Mouse (Mus musculus) heart, adult 2 months (tissue): ENCODE measurements around the gene Arhgdia. TPM values are rescaled to one million over a fixed set of nuclear protein-coding genes. Genes with fewer than 3 reads are reported as not detected.
"Not testable (repeated sequence)": the region's sequence is repeated elsewhere in the genome, so short reads cannot be mapped to it uniquely, and the experiment has no call there.

Experiments
- DNase-seq, 2 experiments: peaks; one replicate each; pipeline ENCODE4 v3.0.0; 2021
- H3K27ac ChIP-seq: fragments of 200-600 bp; 2 replicates; pipeline ENCODE4 v1.8.1; 2022
- H3K27me3 ChIP-seq: fragments of 200-500 bp; 2 replicates; pipeline ENCODE4 v1.6.1; 2012; ENCODE audit warnings: mild to moderate bottlenecking, low read length, inconsistent platforms, mixed read lengths; ENCODE audit not compliant: control insufficient read depth, insufficient read depth
- H3K36me3 ChIP-seq: fragments of 200-500 bp; 2 replicates; pipeline ENCODE4 v1.6.1; 2012; ENCODE audit warnings: low read length, inconsistent platforms; ENCODE audit not compliant: control insufficient read depth, insufficient read depth
- H3K4me1 ChIP-seq: fragments of 200-500 bp; 2 replicates; pipeline ENCODE4 v1.6.1; 2011; ENCODE audit warnings: low read length; ENCODE audit not compliant: control insufficient read depth, insufficient read depth
- H3K4me3 ChIP-seq: fragments of 200-600 bp; 2 replicates; pipeline ENCODE4 v1.8.1; 2022
- H3K79me2 ChIP-seq: fragments of 200-500 bp; replicated peaks from 2 replicates; pipeline ENCODE4 v1.6.1; 2012; ENCODE audit warnings: mild to moderate bottlenecking, inconsistent platforms, low read length, moderate library complexity, mixed read lengths; ENCODE audit not compliant: control insufficient read depth, insufficient read depth
- H3K9ac ChIP-seq: fragments of 200-500 bp; 2 replicates; pipeline ENCODE4 v1.6.1; 2012; ENCODE audit warnings: low read depth, mild to moderate bottlenecking, control low read depth, inconsistent platforms, low read length, mixed read lengths
- CTCF ChIP-seq: fragments of 200-600 bp; IDR thresholded peaks from 2 replicates; pipeline ENCODE4 v1.8.1; 2022; ENCODE audit warnings: antibody characterized with exemption, mild to moderate bottlenecking, moderate library complexity
- EP300 ChIP-seq: fragments of 200-500 bp; IDR thresholded peaks from 2 replicates; pipeline ENCODE4 v1.6.1; 2011; ENCODE audit warnings: low read depth, low read length, control low read depth; ENCODE audit not compliant: insufficient read depth
- POLR2A ChIP-seq: fragments of 200-500 bp; IDR thresholded peaks from 2 replicates; pipeline ENCODE4 v1.6.1; 2011; ENCODE audit warnings: mild to moderate bottlenecking, low read depth, low read length, control low read depth; ENCODE audit not compliant: insufficient read depth
- WGBS: fragments of 180-500 bp; shearing (Covaris S2); methylation state at CpG from one replicate; pipeline ENCODE4 v1.1.7; 2018; 5-methylcytosine and 5-hydroxymethylcytosine counted together
- intact Hi-C: fragments of 180-260 bp; cut with DNase I; formaldehyde crosslinking; loops from one replicate; pipeline ENCODE4 v1.15.1; 2025
- polyA plus RNA-seq: library from polyadenylated mRNA; depleted of rRNA; stranded (reverse); fragments of >200 nt; gene quantifications from 2 replicates; pipeline ENCODE4 v1.2.3, GENCODE M21; 2012
- total RNA-seq, 2 experiments: library from RNA; stranded (reverse); gene quantifications; 2 replicates each; pipeline ENCODE4 v1.2.3; 2021

Arhgdia gene
- total and polyA plus RNA-seq, 3 experiments = 139 to 257 (median 144) TPM

GRCm38 (mm10) chr11:120598990-120599549 is 17.6 kb upstream of the Arhgdia start:
- intact Hi-C loops = no loop called here
- peaks cover 7% of the 10 kb centered on the region for H3K4me1 ChIP-seq
- H3K36me3 ChIP-seq = no peaks in the 10 kb centered on the region; the same call in 1 of the 2 replicates
- H3K27ac ChIP-seq = peak overlapping the region; percentile 77
- H3K4me3 ChIP-seq = peak overlapping the region; percentile 85
- no peak for DNase-seq
- peak overlapping the region; percentile 81 for H3K9ac ChIP-seq
- WGBS = 41% methylated on average over 17 of the region's 17 CpGs
- peaks cover 3% of the 10 kb centered on the region for H3K79me2 ChIP-seq
- TF ChIP-seq POLR2A (no peak), CTCF (no peak), EP300 (no peak)
- no peaks in the 10 kb centered on the region for H3K27me3 ChIP-seq

DNA sequence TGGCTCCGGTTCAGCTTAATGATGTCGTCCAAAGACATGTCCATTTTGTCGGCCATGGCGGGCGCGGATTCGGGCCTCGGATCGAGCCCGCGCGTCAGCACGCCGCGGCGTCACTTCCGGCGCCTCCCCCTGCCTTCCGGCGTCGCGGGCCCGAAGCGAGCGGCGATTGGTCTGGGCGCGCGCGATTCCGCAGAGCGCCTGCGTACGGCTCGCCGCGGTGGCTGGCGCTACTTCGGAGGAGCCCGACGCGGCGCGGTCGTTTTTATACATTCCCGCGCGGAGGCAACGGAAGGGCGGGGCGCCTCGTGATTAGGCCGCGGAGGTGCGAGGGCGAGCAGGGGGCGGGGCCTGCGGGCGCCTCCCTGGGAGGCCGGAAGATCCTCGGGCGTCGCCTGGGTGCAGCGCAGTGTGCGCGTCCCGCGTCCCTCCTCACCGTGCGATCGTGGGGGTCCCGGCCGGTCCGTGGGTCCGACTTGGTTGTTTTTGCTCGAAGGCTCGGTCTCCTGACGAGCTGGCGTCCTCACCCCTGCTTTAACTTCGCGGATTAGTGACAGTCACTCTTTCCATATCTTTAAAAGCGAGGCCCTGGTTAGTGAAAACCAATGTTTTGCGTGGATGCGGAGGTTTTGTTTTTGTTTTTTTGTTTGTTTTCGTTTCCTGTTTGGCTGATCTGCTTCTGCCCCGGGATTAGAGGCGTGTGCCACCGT is 17.0 kb upstream of the Arhgdia start, which contains the start of the genes Alyref and Anapc11:
TSS of gene Alyref (minus strand) at position 83 of the 707 bp plus-strand sequence.
TSS of gene Anapc11 (plus strand) at position 139 of the 707 bp plus-strand sequence.
- H3K27ac ChIP-seq = peak within 1 kb of the TSS; percentile 77
- peak within 1 kb of the TSS; percentile 85 for H3K4me3 ChIP-seq
- peaks cover 3% of the 10 kb centered on the region for H3K79me2 ChIP-seq
- DNase-seq = peak; percentile 96 to 97
- H3K9ac ChIP-seq = peak within 1 kb of the TSS; percentile 84
- H3K36me3 ChIP-seq = no peaks in the 10 kb centered on the region; the same call in 1 of the 2 replicates
- under 1% methylated on average over 88 of the region's 88 CpGs for WGBS
- intact Hi-C loops = no loop called here
- H3K4me1 ChIP-seq = peaks cover 7% of the 10 kb centered on the region
- TF ChIP-seq POLR2A (peak; percentile 53), CTCF (peak; percentile 26), EP300 (no peak)
- no peaks in the 10 kb centered on the region for H3K27me3 ChIP-seq

DNA sequence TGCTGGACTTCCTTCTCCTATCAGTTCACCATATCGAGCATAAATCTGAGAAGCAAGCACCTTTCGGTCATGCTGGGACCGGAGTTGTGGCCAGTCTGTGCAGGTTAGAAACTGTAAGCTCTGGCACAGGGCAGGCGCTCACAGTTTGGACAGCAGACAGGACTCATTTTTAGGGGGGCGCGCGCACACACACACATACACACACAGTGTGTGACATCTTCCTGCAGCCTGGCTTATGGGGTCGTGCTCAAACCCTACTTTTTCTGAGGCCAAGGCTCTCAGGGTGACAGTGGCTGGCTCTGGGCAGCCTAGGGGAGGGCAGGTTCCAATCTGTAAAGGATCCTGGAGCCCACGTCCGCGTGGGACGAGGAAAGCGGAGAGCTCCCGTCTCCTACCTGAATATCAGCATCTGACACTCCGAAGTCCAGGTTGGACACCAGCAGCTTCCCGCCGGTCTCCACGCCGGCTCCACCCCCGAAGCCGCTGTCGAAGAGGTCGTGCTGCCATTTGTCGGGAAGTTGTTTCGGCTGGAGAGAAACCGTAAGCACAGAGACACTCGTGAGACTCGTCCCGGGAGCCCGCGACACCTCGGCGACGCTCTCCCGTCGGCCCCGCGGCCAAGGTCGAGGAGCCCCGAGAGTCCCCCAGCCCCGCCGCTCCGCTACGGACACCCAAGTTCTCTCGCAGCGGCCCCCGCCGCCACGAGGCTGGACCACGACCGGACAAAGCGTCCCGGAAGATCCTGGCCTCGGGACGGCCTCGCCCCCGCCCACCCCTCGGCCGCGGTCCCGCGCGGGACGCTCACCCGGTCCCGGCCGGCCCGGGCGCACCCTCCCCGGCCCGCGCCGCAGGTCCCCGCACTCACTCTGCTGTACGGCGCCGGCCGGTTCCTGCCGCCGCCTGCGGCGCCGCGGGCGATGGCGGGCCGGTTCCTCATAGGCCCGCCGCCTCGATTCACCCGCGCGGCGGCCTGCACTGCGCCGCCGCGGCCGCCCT is 16.1 kb upstream of the Arhgdia start:
- DNase-seq = no peak

GRCm38 (mm10) chr11:120588531-120588930 is 7.1 kb upstream of the Arhgdia start:
- Histone ChIP-seq H3K9ac (no peak overlapping the region), H3K27me3 (no peaks in the 10 kb centered on the region), H3K79me2 (no peaks in the 10 kb centered on the region), H3K4me3 (no peak overlapping the region), H3K27ac (no peak overlapping the region), H3K36me3 (no peaks in the 10 kb centered on the region; the same call in none of the 2 replicates), H3K4me1 (no peaks in the 10 kb centered on the region)
- DNase-seq = no peak
- no peak for TF ChIP-seq EP300
- no peak for TF ChIP-seq POLR2A
- TF ChIP-seq CTCF = no peak
- intact Hi-C loops = no loop called here
- 61% methylated on average over 6 of the region's 6 CpGs for WGBS

More for the DNA sequence above, 16.1 kb upstream of the Arhgdia start:
- no peaks in the 10 kb centered on the region; the same call in none of the 2 replicates for H3K36me3 ChIP-seq
- H3K27ac ChIP-seq = peak overlapping the region; percentile 77
- peaks cover 3% of the 10 kb centered on the region for H3K79me2 ChIP-seq
- TF ChIP-seq CTCF = no peak
- no peak for TF ChIP-seq POLR2A
- no peak for TF ChIP-seq EP300
- peak overlapping the region; percentile 85 for H3K4me3 ChIP-seq
- H3K4me1 ChIP-seq = peaks cover 7% of the 10 kb centered on the region
- peak overlapping the region; percentile 84 for H3K9ac ChIP-seq
- intact Hi-C loops = no loop called here
- 3% methylated on average over 96 of the region's 99 CpGs for WGBS
- no peaks in the 10 kb centered on the region for H3K27me3 ChIP-seq

- no peak for DNase-seq
- H3K4me1 ChIP-seq = peaks cover 7% of the 10 kb centered on the region
- no peak overlapping the region for H3K9ac ChIP-seq
- H3K4me3 ChIP-seq = no peak overlapping the region
- 97% methylated on average over 1 of the region's 1 CpGs for WGBS
- no peak for TF ChIP-seq POLR2A
- no peak for TF ChIP-seq CTCF
- no peak for TF ChIP-seq EP300
- intact Hi-C loops = loop anchor here (2.0 to 5.0 kb wide), 3 partner anchors 29 to 128 kb away; partner anchors contain the start of genes Cenpx, Lrrc45 and Mcrip1
- H3K27ac ChIP-seq = no peak overlapping the region
- H3K27me3 ChIP-seq = no peaks in the 10 kb centered on the region
- peaks cover 6% of the 10 kb centered on the region for H3K36me3 ChIP-seq
- H3K79me2 ChIP-seq = peaks cover 5% of the 10 kb centered on the region
Observed at GRCm38 (mm10) chr11:120583937-120584336, 2.5 kb upstream of the Arhgdia start.

- H3K4me3 ChIP-seq, DNase-seq, H3K9ac ChIP-seq, H3K27ac ChIP-seq, H3K4me1 ChIP-seq, H3K36me3 ChIP-seq, H3K27me3 ChIP-seq, H3K79me2 ChIP-seq: not testable (repeated sequence)
- intact Hi-C loops = loop anchor here (2.0 to 5.0 kb wide), 3 partner anchors 30 to 129 kb away; partner anchors contain the start of genes Cenpx, Lrrc45 and Mcrip1
- WGBS = 95% methylated on average over 2 of the region's 2 CpGs
Observed at GRCm38 (mm10) chr11:120582982-120583293, 1.5 kb upstream of the Arhgdia start.
